Mouse (Mus musculus): ENCODE data around the gene Iqgap2.

- TF ChIP-seq TAL1 (IDR thresholded peaks at IDR 0.05; ENCODE audit: low read length) (no peak), GATA1 (IDR thresholded peaks at IDR 0.05; ENCODE audit: low read length) (no peak)
Measured at GRCm38 (mm10) chr13:95745451-95745850, 146.3 kb downstream of the Iqgap2 start.
